Mouse (Mus musculus): ENCODE data around the gene Inava.

DNA sequence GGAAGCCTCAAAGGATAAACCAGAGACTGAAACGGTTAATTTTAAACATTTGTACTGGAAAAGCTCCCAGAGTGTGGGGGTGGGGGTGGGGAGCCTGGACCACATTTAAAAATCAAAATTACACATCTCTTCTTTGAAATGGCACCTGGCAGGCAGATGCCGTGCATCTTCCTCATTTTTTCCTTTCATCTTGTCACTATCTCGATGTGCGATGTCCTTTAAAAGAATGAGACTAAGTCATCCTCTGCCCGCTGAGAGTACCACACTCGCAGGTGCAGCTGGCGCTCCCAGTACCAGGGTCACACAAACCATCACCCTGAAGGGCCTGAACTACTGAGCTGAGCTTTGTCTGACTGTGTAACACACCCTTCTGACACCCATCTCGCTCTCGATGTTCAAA is 24.4 kb upstream of the Inava start:
- TF ChIP-seq CTCF (IDR thresholded peaks at IDR 0.05; ENCODE audit: borderline replicate concordance, extremely low read depth, insufficient read depth, insufficient read length): no peak
- TF ChIP-seq POLR2A (IDR thresholded peaks at IDR 0.05; ENCODE audit: borderline replicate concordance, extremely low read depth, insufficient read depth, insufficient read length, poor library complexity, severe bottlenecking): no peak
